Mouse (Mus musculus) fat pad, adult 2 months (tissue): Measurements from ENCODE around the gene Sult1c1.
"Not testable (repeated sequence)": the region's sequence is repeated elsewhere in the genome, so short reads cannot be mapped to it uniquely, and the experiment has no call there.

ENCODE experiments used
- DNase-seq: peaks from one replicate; pipeline ENCODE4 v3.0.0-alpha.2; 2011; ENCODE audit warnings: low read depth, low spot score; ENCODE audit errors: extremely low read depth

The Sult1c1 gene

GRCm38 (mm10) chr17:53990574-53990973 is at the start of gene Sult1c1:
Sult1c1 (minus strand) TSS chr17:53990674.
- DNase-seq: no peak

GRCm38 (mm10) chr17:54014204-54014603 is 23.7 kb upstream of the Sult1c1 start:
- no peak for DNase-seq

GRCm38 (mm10) chr17:54011196-54011595 is 20.7 kb upstream of the Sult1c1 start:
- DNase-seq: no peak

GRCm38 (mm10) chr17:54010536-54010935 is 20.1 kb upstream of the Sult1c1 start:
- not testable (repeated sequence) for DNase-seq

DNA sequence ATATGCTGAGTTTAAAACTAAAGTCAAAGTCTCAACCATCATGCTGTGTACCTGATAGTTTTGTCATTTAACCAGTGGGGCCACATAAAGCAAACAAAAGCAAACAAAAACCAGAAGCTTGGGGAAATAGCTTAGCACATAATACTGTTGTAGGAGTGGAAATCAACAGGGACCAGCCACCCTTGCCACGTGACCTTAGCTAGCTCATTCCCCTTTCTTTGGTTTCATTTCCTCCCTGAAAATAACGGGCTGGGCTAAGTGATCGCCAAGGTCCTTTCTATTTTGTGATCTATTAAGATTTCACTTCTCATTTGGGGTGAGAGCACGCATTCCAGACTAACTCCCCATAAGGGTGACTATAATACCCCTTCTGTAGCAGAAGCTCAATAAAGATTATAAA is 13.0 kb upstream of the Sult1c1 start:
- no peak for DNase-seq

DNA sequence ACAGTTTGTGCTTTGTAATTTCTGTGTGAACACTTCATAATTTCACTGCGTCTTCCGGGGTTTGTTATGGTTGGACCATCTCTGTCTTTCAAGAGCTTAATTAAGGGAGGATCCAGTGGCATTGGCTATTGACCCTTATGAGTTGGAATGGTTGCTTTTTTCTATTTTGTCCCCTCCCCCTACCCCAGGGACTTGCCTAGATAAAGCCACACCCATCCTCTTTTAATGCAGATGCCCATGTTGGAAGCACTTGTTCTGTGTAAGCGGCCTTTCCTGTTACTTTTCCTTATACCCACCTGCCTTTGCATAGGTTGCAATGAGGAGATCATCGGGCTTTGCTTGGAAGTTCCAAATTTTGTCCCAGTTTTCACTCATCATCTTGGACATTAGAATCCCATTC is 16.9 kb downstream of the Sult1c1 start:
- DNase-seq: no peak

DNA sequence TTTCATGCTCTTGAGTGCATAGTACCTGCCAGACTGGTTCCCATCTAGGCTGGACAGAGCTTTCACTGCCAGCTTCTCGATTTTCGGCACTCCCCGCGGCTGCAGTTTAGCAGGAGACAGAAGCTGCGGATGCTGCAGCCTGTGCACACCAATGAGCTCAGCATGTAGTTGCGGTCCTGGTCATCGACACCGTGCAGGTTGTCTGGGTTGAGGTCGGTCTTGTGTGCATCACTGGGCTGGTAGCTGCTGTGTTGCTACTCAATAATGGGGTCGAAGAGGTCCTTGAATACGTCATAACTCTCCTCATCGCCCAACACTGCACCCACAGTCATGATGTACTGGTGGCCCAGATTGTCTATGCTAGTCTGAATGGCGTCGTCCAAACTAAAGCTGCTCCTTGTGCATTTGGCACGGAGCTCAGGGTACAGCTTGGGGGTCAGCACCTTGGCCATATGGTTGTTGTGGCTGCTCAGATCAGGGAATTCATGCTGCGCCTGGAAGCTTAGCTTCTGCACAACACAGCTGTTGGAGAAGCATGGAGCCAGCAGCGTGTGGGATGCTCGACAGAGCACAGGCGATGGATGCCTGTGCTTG is 48.8 kb downstream of the Sult1c1 start:
- no peak for DNase-seq

DNA sequence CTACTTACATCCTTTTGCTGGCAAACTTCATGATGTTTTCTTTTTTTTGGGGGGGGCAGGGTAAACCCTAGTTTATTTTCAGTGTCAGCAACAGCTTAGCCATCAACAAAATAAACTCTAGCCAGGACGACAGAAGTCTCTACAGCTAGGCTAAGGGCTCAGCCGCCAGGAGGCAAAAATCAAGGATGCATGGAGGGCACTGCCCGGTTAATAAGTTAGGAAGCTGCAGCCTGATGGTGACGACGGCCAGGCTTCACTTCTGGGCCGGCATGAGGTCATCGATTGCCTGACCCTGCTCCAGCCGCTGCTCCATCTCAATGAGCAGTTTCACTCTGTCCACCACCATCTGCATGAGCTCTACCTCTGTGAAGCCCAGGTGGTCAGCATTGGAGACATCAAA is 49.7 kb downstream of the Sult1c1 start:
- DNase-seq: no peak
